Mouse (Mus musculus) neural tube, embryonic 13.5 days (tissue): ENCODE data around the gene Plekhj1. TPM values are rescaled to one million over a fixed set of nuclear protein-coding genes. Genes with fewer than 3 reads are reported as not detected.
"Not testable (repeated sequence)": the region's sequence is repeated elsewhere in the genome, so short reads cannot be mapped to it uniquely, and the experiment has no call there.

Experiments used
- ATAC-seq: fragments of 200-750 bp; cut with Nextera tagmentation; 2 replicates; pipeline ENCODE4 v1.8.0; 2017; ENCODE audit warnings: low read depth, mild to moderate bottlenecking, moderate TSS enrichment, moderate library complexity
- H3K27ac ChIP-seq: fragments of 300-500 bp; sonication (generic); replicated peaks from 2 replicates; pipeline ENCODE4 v1.5.1; 2015; ENCODE audit warnings: moderate library complexity, mild to moderate bottlenecking, inconsistent platforms
- H3K27me3 ChIP-seq: fragments of 300-500 bp; sonication (generic); 2 replicates; pipeline ENCODE4 v1.6.1; 2015; ENCODE audit warnings: mild to moderate bottlenecking, inconsistent platforms
- H3K36me3 ChIP-seq: fragments of 300-500 bp; sonication (generic); 2 replicates; pipeline ENCODE4 v1.6.1; 2015; ENCODE audit warnings: mild to moderate bottlenecking, inconsistent platforms
- H3K4me1 ChIP-seq: fragments of 300-500 bp; sonication (generic); replicated peaks from 2 replicates; pipeline ENCODE4 v1.6.1; 2015; ENCODE audit warnings: inconsistent platforms
- H3K4me2 ChIP-seq: fragments of 300-500 bp; sonication (generic); 2 replicates; pipeline ENCODE4 v1.6.1; 2015; ENCODE audit warnings: inconsistent platforms, mild to moderate bottlenecking, moderate library complexity
- H3K4me3 ChIP-seq: fragments of 300-500 bp; sonication (generic); 2 replicates; pipeline ENCODE4 v1.5.1; 2015; ENCODE audit warnings: mild to moderate bottlenecking, inconsistent platforms
- H3K9ac ChIP-seq: fragments of 300-500 bp; sonication (generic); 2 replicates; pipeline ENCODE4 v1.6.1; 2015; ENCODE audit warnings: moderate library complexity, mild to moderate bottlenecking, inconsistent platforms
- H3K9me3 ChIP-seq: fragments of 300-500 bp; sonication (generic); 2 replicates; pipeline ENCODE4 v1.6.1; 2016; ENCODE audit warnings: inconsistent platforms
- WGBS: fragments of 180-500 bp; shearing (Covaris S2); methylation state at CpG from one replicate; pipeline ENCODE4 v1.1.7; 2015; 5-methylcytosine and 5-hydroxymethylcytosine counted together
- polyA plus RNA-seq: library from polyadenylated mRNA; unstranded; fragments of >200 nt; fragmentation: Nextera tagmentation; extraction: Ambion mirVana; gene quantifications from 2 replicates; pipeline ENCODE4 v1.2.1, GENCODE M21; 2015

The Plekhj1 gene
- polyA plus RNA-seq, 1 experiment from 2014 or later = 128 TPM

DNA sequence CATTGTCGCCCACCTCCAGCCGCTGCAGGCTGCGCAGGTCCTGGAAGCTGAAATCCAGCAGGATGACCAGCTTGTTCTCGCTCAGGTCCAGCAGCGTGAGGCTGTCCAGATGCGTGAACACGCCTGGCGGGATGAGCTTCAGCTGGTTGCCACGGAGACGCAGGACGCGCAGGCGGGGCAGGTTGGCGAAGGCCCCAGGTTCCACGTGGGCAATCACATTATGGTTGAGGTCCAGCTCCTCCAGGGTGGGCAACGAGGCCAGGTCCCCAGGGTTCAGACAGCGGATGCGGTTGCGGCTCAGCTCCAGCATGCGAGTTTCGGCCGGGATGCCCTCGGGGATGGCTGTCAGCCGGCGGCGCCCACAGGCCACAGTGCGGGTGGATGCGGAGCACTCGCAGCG is 37.2 kb upstream of the Plekhj1 start:
- Histone ChIP-seq H3K4me3 (no peak overlapping the region), H3K27me3 (peaks cover 42% of the 10 kb centered on the region), H3K4me2 (peak overlapping the region; percentile 27), H3K9me3 (no peaks in the 10 kb centered on the region; the same call in 1 of the 2 replicates), H3K27ac (no peak overlapping the region), H3K4me1 (peaks cover 19% of the 10 kb centered on the region), H3K9ac (0 out of 2 replicates have a peak overlapping the region, but pooled peaks have one; percentile 8), H3K36me3 (peaks cover 16% of the 10 kb centered on the region)
- WGBS = 45% methylated on average over 30 of the region's 30 CpGs
- no peak for ATAC-seq

DNA sequence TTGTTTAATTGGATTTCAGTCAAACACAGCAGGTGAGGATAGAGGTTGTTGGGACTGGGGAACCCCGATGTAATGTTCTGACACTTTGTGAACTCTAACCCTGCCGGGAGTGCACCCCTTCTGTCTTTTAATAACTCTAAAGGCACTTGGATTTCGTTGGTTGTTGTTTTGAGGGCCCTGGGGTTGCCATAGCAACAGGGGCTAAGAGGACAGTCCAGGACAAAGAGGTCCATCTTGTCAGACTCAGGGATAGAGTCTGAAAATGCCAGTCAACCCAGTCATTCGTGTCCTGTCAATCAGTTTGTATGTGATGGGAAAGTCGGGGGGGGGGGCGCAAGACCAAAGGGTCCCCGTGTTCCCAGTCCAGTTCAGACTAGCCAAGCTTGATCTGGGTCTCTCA is 34.4 kb upstream of the Plekhj1 start:
- Histone ChIP-seq H3K4me1 (peaks cover 37% of the 10 kb centered on the region), H3K27me3 (peaks cover 37% of the 10 kb centered on the region), H3K9me3 (no peaks in the 10 kb centered on the region; the same call in 1 of the 2 replicates), H3K27ac (no peak overlapping the region), H3K36me3 (peaks cover 36% of the 10 kb centered on the region), H3K4me3 (no peak overlapping the region), H3K4me2 (no peak overlapping the region), H3K9ac (no peak overlapping the region)
- 66% methylated on average over 7 of the region's 7 CpGs for WGBS
- ATAC-seq = no peak

DNA sequence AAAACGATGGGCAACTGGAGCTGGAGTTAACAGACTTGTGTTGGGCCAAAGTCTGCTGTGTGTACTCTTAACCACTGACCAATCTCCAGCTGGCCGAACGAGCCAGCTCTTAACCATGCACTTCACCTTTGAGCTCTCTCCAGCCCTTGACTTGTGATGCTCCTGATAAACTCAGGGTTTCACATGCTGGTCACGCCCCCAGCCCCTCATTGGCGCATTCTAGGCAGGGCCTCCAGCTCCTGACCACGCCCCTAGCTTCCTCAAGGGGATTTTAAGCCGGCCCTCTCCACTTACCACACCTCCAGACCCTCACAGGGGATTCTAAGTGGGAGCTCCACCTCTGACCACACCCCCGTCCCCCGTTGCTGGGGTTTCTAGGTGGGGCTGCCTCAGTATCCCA is 32.7 kb upstream of the Plekhj1 start:
- Histone ChIP-seq H3K4me3 (no peak overlapping the region), H3K9ac (no peak overlapping the region), H3K27me3 (peaks cover 32% of the 10 kb centered on the region), H3K4me1 (peaks cover 42% of the 10 kb centered on the region), H3K27ac (no peak overlapping the region), H3K9me3 (no peaks in the 10 kb centered on the region; the same call in 1 of the 2 replicates), H3K36me3 (peaks cover 36% of the 10 kb centered on the region), H3K4me2 (no peak overlapping the region)
- no peak for ATAC-seq
- 4% methylated on average over 9 of the region's 9 CpGs for WGBS

DNA sequence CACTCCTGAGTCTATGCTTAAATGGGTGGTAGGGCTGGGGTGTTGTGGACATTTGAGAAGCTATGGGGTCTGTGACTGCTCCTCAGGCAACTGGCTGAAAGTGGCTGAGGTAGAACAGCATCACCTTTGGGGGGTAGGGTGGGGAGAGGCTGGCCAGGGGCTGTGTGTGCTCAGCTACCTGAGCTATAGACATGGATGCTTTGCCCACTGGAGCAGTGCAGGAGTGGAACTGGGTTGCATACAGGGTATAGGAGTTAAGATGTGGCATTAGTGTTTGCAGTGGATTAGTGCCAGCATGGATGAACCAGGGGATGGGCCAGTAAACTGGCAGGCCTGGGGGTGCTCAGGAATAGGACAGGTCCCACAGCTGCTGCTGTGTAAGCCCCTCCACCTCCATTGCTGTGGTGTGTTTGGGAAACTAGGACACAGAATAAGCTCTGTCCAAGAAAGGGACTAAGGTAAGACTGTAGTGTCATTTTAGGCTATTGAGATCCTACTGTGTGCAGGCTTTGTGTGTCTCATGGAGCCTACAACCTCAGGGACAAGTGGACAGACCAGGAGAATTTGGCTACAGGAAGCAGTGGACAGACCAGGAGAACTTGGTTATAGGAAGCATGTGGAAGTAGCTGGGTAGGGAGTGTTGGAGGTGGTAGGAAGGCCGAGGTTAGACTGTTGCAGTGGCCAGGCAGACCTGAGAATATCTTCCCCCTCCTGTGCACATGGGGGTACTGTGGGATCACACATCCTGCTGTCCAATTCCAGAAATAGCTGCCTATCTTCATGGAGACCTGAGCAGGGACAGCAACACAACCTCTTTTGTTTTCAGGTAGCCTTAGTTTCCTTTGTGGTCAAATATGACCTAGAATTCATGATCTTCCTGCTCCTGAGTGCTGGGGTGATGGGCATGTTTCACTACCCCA is 31.2 kb upstream of the Plekhj1 start:
- Histone ChIP-seq H3K4me1 (peaks cover 31% of the 10 kb centered on the region), H3K4me2 (no peak overlapping the region), H3K27me3 (peaks cover 17% of the 10 kb centered on the region), H3K27ac (no peak overlapping the region), H3K4me3 (no peak overlapping the region), H3K9ac (0 out of 2 replicates have a peak overlapping the region, but pooled peaks have one; percentile 5), H3K9me3 (no peaks in the 10 kb centered on the region; the same call in 1 of the 2 replicates), H3K36me3 (peaks cover 36% of the 10 kb centered on the region)
- no peak for ATAC-seq
- WGBS = 67% methylated on average over 1 of the region's 1 CpGs

DNA sequence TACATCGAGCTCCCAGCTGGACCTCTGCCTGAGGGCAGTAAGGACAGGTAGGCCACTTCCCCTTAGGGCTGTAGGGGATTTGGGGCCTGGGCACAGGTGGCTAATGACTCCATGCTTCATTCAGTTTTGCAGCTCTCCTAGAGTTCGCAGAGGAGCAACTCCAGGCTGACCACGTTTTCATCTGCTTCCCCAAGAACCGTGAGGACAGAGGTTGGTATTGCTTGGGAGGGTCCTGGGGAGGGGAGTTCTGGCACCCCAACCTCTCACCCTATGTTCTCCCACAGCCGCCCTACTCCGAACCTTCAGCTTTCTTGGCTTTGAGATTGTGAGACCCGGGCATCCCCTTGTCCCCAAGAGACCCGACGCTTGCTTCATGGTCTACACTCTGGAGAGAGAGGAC is 30.2 kb upstream of the Plekhj1 start:
- 86% methylated on average over 9 of the region's 9 CpGs for WGBS
- peaks cover 31% of the 10 kb centered on the region for H3K4me1 ChIP-seq
- 0 out of 2 replicates have a peak overlapping the region, but pooled peaks have one; percentile 93 for H3K9ac ChIP-seq
- not testable (repeated sequence) for ATAC-seq, H3K9me3 ChIP-seq, H3K27ac ChIP-seq, H3K27me3 ChIP-seq
- H3K4me3 ChIP-seq = peak overlapping the region; percentile 82
- peaks cover 26% of the 10 kb centered on the region for H3K36me3 ChIP-seq
- H3K4me2 ChIP-seq = peak overlapping the region; percentile 100

- Histone ChIP-seq H3K4me2 (peak overlapping the region; percentile 100), H3K9me3 (no peaks in the 10 kb centered on the region), H3K27me3 (no peaks in the 10 kb centered on the region), H3K4me3 (peak overlapping the region; percentile 82), H3K4me1 (peaks cover 31% of the 10 kb centered on the region), H3K36me3 (peaks cover 26% of the 10 kb centered on the region), H3K9ac (peak overlapping the region; percentile 93), H3K27ac (no peak overlapping the region)
- WGBS = 78% methylated on average over 10 of the region's 10 CpGs
- ATAC-seq = no peak
Measured at GRCm38 (mm10) chr10:80827870-80828420, 29.5 kb upstream of the Plekhj1 start.

- 8% methylated on average over 29 of the region's 29 CpGs for WGBS
Measured at GRCm38 (mm10) chr10:80827063-80827869, 28.8 kb upstream of the Plekhj1 start.

GRCm38 (mm10) chr10:80826151-80827062 is 28.0 kb upstream of the Plekhj1 start, which contains the start of gene Oaz1:
Gene Oaz1 (plus strand): TSS chr10:80826656.
- Histone ChIP-seq H3K4me2 (peak within 1 kb of the TSS; percentile 100), H3K27ac (peak within 1 kb of the TSS; percentile 94), H3K4me3 (peak within 1 kb of the TSS; percentile 82), H3K9me3 (no peaks in the 10 kb centered on the region), H3K36me3 (peaks cover 26% of the 10 kb centered on the region), H3K9ac (peak within 1 kb of the TSS; percentile 93), H3K27me3 (no peaks in the 10 kb centered on the region), H3K4me1 (peaks cover 31% of the 10 kb centered on the region)
- peak; percentile 97 for ATAC-seq
- under 1% methylated on average over 74 of the region's 82 CpGs for WGBS

More at GRCm38 (mm10) chr10:80827063-80827869, 28.8 kb upstream of the Plekhj1 start:
- Histone ChIP-seq H3K36me3 (peaks cover 26% of the 10 kb centered on the region), H3K9ac (peak overlapping the region; percentile 93), H3K27me3 (no peaks in the 10 kb centered on the region), H3K4me2 (peak overlapping the region; percentile 100), H3K27ac (peak overlapping the region; percentile 94), H3K4me1 (peaks cover 31% of the 10 kb centered on the region), H3K4me3 (peak overlapping the region; percentile 82), H3K9me3 (no peaks in the 10 kb centered on the region)
- ATAC-seq = no peak

DNA sequence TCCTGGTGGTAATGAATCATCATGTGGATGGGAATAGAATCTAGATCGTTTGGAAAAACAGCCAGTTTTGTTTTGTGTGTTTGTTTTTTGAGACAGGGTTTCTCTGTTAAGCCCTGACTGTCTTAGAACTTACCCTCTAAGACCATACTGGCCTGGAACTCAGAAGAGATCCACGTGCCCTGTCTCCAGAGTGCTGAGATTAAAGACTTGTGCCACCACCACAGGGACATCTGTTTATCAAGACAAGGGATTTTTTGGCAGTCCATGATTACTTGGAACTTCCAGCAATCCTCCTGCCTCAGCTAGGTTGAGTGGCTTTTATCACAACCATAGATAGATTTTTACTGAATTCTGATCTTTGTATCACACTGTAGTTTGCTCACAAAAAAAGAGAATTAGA is 26.4 kb upstream of the Plekhj1 start:
- no peak for ATAC-seq
- Histone ChIP-seq H3K27me3 (no peaks in the 10 kb centered on the region), H3K9ac (no peak overlapping the region), H3K4me1 (peaks cover 22% of the 10 kb centered on the region), H3K27ac (no peak overlapping the region), H3K9me3 (no peaks in the 10 kb centered on the region), H3K4me2 (no peak overlapping the region), H3K4me3 (no peak overlapping the region), H3K36me3 (peaks cover 12% of the 10 kb centered on the region)
- 77% methylated on average over 2 of the region's 2 CpGs for WGBS

DNA sequence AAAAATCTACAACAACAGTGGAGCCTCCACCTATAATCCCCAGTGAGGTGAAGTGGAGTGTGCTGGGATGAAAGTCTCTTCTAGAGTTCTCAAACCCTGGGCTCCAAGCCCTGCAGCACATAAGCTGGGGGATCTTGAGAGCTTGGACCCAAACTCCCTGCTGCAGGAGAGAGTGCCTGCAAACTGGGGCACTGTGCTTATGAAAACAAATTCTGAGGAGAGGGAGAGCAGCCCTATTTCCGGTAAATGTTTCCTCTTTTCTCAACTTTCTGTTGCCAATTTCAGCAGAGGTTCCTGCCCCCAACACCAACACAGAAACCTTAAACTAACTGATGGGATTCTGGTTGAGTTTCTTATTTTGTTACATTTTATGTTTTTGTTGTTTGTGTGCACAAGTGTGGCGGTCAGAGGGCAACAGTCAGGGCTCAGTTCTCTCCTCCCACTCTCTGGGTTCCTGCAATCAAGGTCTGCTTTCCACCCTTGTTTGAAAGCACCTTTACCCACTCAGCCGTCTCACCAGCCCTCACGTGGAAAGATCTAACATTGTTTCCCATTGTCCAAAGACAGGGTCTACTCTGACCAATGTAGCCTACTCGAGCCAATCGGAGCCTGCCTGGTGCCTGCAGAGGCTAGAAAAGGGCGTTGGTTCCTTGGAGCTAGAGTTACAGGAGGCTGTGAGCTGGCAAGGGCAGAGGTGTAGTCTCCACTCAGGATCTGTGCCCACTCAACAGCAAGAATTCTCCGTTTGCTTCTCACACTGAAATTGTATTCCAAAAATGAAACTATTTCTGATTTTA is 25.6 kb upstream of the Plekhj1 start:
- Histone ChIP-seq H3K9ac (no peak overlapping the region), H3K27ac (no peak overlapping the region), H3K9me3 (no peaks in the 10 kb centered on the region), H3K4me2 (no peak overlapping the region), H3K36me3 (peaks cover 4% of the 10 kb centered on the region), H3K27me3 (no peaks in the 10 kb centered on the region), H3K4me1 (peaks cover 15% of the 10 kb centered on the region), H3K4me3 (no peak overlapping the region)
- 68% methylated on average over 8 of the region's 8 CpGs for WGBS
- ATAC-seq = no peak
